Mouse (Mus musculus) hindlimb bud, embryonic 11.5 days (tissue): ENCODE data around the gene Nostrin.

Source experiments
- DNase-seq: peaks from one replicate; pipeline ENCODE4 v3.0.0-alpha.2; 2012; ENCODE audit warnings: low read depth, low spot score; ENCODE audit errors: extremely low spot score

Gene Nostrin

GRCm38 (mm10) chr2:69128921-69129395 is 6.6 kb upstream of the Nostrin start:
- DNase-seq: no peak

- no peak for DNase-seq
Observed at GRCm38 (mm10) chr2:69129425-69130210, 6.0 kb upstream of the Nostrin start.

- no peak for DNase-seq
Observed at GRCm38 (mm10) chr2:69132046-69132445, 3.6 kb upstream of the Nostrin start.

GRCm38 (mm10) chr2:69132488-69133040 is 3.0 kb upstream of the Nostrin start:
- no peak for DNase-seq

GRCm38 (mm10) chr2:69134186-69134585 is 1.4 kb upstream of the Nostrin start:
- DNase-seq: no peak

- DNase-seq: no peak
Observed at GRCm38 (mm10) chr2:69134937-69135336, 663 bp upstream of the Nostrin start.

- no peak for DNase-seq
Observed at GRCm38 (mm10) chr2:69137406-69138084, 1.9 kb downstream of the Nostrin start.

- DNase-seq: no peak
Observed at GRCm38 (mm10) chr2:69138759-69139158, 3.2 kb downstream of the Nostrin start.

- DNase-seq: no peak
Observed at GRCm38 (mm10) chr2:69140215-69140614, 4.6 kb downstream of the Nostrin start.

- DNase-seq: no peak
Observed at GRCm38 (mm10) chr2:69140816-69141215, 5.2 kb downstream of the Nostrin start.

- no peak for DNase-seq
Observed at GRCm38 (mm10) chr2:69148691-69149090, 13.1 kb downstream of the Nostrin start.

GRCm38 (mm10) chr2:69149154-69149553 is 13.6 kb downstream of the Nostrin start:
- no peak for DNase-seq

- no peak for DNase-seq
Observed at GRCm38 (mm10) chr2:69150841-69151240, 15.2 kb downstream of the Nostrin start.

- DNase-seq: no peak
Observed at GRCm38 (mm10) chr2:69155861-69156260, 20.3 kb downstream of the Nostrin start.

GRCm38 (mm10) chr2:69156283-69156682 is 20.7 kb downstream of the Nostrin start:
- no peak for DNase-seq

GRCm38 (mm10) chr2:69158907-69159306 is 23.3 kb downstream of the Nostrin start:
- no peak for DNase-seq

GRCm38 (mm10) chr2:69170395-69171077 is 34.9 kb downstream of the Nostrin start:
- no peak for DNase-seq

- DNase-seq: no peak
Observed at GRCm38 (mm10) chr2:69175296-69175695, 39.7 kb downstream of the Nostrin start.

GRCm38 (mm10) chr2:69179721-69180120 is 44.1 kb downstream of the Nostrin start:
- DNase-seq: no peak

- no peak for DNase-seq
Observed at GRCm38 (mm10) chr2:69187990-69188389, 52.4 kb downstream of the Nostrin start.

GRCm38 (mm10) chr2:69188732-69189131 is 53.1 kb downstream of the Nostrin start:
- DNase-seq: no peak
